Mouse (Mus musculus): ENCODE measurements at regions not wholly inside any gene's neighbourhood (a gene's known extent, or its start where the extent isn't known, plus 50 kb on each side); places are given as distances from the start of the nearest gene placed in this dataset.

DNA sequence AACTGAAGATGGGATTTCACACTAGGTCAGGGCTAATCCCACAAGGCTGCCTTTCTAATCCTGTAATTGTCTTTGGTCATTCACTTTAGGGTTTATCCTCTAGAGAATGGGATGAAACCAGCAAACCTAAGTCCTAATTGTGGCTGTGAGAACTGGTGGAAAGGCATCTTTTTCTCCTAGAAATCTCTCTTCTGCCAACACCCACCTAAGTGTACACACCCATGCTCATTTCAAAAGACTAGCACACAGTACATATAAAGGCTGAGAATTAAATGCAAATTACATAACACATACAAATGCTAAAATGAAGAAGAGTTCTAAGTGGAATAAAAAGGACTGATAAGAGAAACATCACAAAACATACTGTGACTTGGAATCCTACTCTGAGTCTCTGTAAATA, 579.5 kb downstream of the Eepd1 start:
- no peak for DNase-seq

DNA sequence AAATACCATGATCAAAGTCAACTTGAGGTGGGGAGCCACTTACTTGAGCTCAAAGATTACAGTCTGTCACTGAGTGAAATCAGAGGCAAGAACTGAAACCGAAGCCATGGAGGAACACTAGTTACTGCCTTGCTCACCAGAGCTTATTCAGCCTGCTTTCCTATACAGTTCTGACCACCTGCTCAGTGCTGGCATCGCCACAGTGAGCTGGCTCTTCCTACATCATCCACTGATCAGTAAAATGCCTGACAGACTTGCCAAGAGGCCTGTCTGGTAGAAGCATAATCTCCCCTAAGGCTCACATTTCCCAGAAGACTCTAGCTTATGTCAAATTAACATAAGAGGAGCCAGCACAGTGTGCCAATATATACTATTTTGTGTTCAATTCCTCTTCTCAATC, 595.7 kb downstream of the Eepd1 start:
- no peak for DNase-seq

DNA sequence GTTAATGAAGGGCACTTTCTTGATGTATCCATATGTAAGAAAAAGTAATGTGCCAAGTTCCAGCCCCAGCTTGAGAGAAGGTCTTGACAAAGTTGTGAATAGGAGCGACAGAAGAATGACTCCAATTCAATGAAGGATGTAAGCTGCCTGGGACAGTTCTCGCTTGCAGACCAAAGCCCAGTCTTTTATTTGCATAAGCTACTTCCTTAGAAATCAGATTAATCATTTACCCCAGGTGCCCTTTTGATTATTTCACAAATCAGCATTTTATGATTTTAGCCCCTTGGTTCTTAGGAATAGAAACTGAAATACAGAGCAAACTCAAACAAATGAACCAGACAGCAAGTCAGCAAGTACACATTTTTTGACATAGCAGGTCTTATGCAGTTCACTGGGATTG, 605.2 kb downstream of the Eepd1 start:
- DNase-seq: no peak

DNA sequence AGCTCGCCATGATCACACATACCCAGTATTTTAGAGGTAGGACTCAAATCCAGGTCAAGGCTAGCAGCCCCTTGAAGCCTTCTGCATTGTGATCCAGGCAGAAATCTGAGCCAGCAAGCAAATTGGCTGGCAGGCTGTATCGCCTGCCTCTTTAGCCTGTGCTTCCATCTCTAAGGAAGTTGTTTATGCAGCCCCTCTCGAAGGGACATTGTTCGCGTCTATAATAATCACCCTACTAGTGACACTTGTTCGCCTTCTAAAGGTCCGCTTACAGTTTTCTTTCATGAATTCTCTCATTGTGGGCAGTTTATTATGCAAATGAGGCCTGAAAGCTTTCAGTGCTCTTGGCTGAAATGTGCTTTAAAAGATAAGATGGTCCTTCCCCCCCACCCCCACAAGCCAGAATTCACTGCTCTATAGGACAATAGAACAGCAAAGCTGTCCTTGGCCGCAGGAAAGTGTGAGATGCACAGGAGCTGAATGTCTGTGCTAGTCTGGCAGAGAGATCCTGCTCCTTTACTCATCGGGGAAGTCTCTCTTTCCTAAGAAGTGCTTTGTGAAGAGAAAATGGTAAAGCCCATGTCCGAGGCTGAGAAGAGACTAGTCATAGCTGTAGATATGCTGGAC, 610.8 kb downstream of the Eepd1 start:
- no peak for DNase-seq

DNA sequence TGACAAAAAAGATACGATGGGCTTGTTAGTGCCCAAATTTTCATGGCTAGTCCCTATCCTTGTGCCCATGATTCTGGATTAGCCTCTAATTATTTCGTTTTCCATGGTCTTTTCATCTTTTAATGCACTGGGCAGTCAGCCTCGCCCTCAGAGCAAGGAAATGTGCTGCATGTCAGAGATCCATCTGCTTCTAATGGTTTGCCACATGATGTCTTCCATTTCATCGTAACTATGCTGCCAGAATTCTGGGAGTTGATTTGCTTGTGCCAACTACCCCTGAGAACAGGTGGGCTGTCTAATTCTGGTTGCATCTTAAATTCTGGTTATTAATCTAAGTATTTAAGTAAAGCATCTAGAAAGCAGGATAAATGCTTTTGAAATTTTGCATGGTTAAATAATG, 622.8 kb downstream of the Eepd1 start:
- DNase-seq: no peak

DNA sequence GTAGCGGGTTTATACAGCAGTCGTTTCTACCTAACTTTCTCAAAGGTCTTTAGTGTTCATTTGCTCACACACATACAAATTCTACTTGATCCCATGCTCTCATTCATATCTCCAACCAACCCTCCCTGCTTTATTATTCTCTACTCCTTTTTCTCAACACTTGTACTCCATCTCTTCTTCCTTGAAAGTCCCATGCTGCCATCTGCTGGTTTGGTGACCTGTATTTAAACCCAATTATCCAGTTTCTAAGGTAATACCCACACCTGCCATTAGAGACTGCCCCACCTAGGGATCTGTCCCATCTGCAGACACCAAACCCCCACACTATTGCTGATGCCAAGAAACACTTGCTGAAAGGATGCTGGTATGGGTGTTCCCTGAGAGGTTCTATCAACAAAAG, 611.5 kb upstream of the B3gat1 start:
- peak in 1 of 2 experiments; percentile 1 for DNase-seq

DNA sequence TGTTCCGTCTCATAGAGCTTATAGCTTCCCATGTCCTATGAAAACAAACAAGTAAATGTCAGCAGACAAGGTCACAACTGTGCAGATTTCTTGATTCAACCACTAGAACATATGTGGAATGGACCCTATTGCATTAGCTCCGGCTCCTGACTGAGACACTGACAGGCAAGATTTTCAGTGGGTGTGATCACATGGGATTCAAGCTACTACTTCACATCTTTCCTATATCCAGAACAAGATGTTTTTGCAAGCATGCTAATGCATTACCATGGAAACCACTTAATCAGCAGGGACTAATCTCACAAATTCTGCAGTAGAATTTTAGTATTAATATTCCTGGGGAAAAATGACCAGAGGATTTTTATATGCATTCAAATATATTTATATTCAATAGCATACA, 598.9 kb upstream of the B3gat1 start:
- no peak for DNase-seq
